Mouse (Mus musculus) midbrain, embryonic 14.5 days (tissue): ENCODE data around the gene Plac1. TPM values are rescaled to one million over a fixed set of nuclear protein-coding genes. Genes with fewer than 3 reads are reported as not detected.

ENCODE experiments used
- ATAC-seq: fragments of 200-750 bp; cut with Nextera tagmentation; 2 replicates; pipeline ENCODE4 v1.8.0; 2017; ENCODE audit warnings: moderate number of reproducible peaks, moderate library complexity; ENCODE audit not compliant: low FRiP score, low TSS enrichment
- DNase-seq: peaks from one replicate; pipeline ENCODE4 v3.0.0-alpha.2; 2015
- H3K27ac ChIP-seq: fragments of 300-500 bp; sonication (generic); replicated peaks from 2 replicates; pipeline ENCODE4 v1.5.1; 2014; ENCODE audit warnings: mild to moderate bottlenecking, low read depth, low read length, moderate library complexity
- H3K27me3 ChIP-seq: fragments of 300-500 bp; sonication (generic); 2 replicates; pipeline ENCODE4 v1.6.1; 2014; ENCODE audit warnings: low read length, control low read depth, mixed read lengths; ENCODE audit not compliant: control insufficient read depth, insufficient read depth
- H3K36me3 ChIP-seq: fragments of 300-500 bp; sonication (generic); 2 replicates; pipeline ENCODE4 v1.6.1; 2014; ENCODE audit warnings: low read length, control low read depth; ENCODE audit not compliant: control insufficient read depth, insufficient read depth
- H3K4me1 ChIP-seq: fragments of 300-500 bp; sonication (generic); 2 replicates; pipeline ENCODE4 v1.6.1; 2014; ENCODE audit warnings: mild to moderate bottlenecking, antibody characterized with exemption, low read length, control low read depth; ENCODE audit not compliant: control insufficient read depth, insufficient read depth
- H3K4me2 ChIP-seq: fragments of 300-500 bp; sonication (generic); 2 replicates; pipeline ENCODE4 v1.6.1; 2014; ENCODE audit warnings: mild to moderate bottlenecking, low read length, moderate library complexity
- H3K4me3 ChIP-seq: fragments of 300-500 bp; sonication (generic); replicated peaks from 2 replicates; pipeline ENCODE4 v1.5.1; 2014; ENCODE audit warnings: low read depth, low read length
- H3K9ac ChIP-seq: fragments of 300-500 bp; sonication (generic); replicated peaks from 2 replicates; pipeline ENCODE4 v1.6.1; 2014; ENCODE audit warnings: mild to moderate bottlenecking, low read length, moderate library complexity
- H3K9me3 ChIP-seq: fragments of 300-500 bp; sonication (generic); 2 replicates; pipeline ENCODE4 v1.6.1; 2016; ENCODE audit warnings: low read length, control low read depth, mixed read lengths; ENCODE audit not compliant: control insufficient read depth
- WGBS: fragments of 180-500 bp; shearing (Covaris S2); extraction: QIAGEN DNeasy Blood & Tissue Kit; methylation state at CpG from one replicate; pipeline ENCODE4 v1.1.7; 2014; 5-methylcytosine and 5-hydroxymethylcytosine counted together
- polyA plus RNA-seq: library from polyadenylated mRNA; unstranded; fragments of >200 nt; fragmentation: Nextera tagmentation; extraction: Ambion mirVana; gene quantifications from 2 replicates; pipeline ENCODE4 v1.2.1, GENCODE M21; 2014

Gene Plac1
- polyA plus RNA-seq, 1 experiment from 2014 or later = 0.57 TPM

DNA sequence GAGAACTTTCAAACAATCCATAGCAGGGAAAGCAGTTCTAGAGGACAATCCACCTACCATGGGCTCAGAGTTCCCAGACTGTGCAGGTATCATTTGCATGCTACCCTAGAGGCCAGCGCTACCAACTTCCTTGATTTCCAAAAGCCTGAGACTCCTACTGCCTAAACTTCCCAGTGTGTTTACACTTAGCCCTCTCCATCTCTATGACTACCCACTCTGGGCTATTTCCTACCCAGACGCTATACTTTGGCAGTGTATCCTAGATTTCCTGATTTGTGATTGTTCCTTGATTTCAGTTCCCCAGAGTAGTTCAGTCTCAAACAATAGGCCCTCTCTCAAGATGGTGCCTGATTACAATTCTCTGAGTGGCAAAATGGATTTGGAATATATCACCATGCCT, 132.8 kb downstream of the Plac1 start:
- DNase-seq (no peak), ATAC-seq (no peak)
- H3K27me3 ChIP-seq = no peaks in the 10 kb centered on the region
- no peak overlapping the region for H3K27ac ChIP-seq
- H3K9me3 ChIP-seq = no peaks in the 10 kb centered on the region
- H3K4me2 ChIP-seq = no peak overlapping the region
- H3K4me3 ChIP-seq = no peak overlapping the region
- no peak overlapping the region for H3K9ac ChIP-seq
- H3K36me3 ChIP-seq = no peaks in the 10 kb centered on the region
- no peaks in the 10 kb centered on the region for H3K4me1 ChIP-seq
- 93% methylated on average over 2 of the region's 2 CpGs for WGBS

DNA sequence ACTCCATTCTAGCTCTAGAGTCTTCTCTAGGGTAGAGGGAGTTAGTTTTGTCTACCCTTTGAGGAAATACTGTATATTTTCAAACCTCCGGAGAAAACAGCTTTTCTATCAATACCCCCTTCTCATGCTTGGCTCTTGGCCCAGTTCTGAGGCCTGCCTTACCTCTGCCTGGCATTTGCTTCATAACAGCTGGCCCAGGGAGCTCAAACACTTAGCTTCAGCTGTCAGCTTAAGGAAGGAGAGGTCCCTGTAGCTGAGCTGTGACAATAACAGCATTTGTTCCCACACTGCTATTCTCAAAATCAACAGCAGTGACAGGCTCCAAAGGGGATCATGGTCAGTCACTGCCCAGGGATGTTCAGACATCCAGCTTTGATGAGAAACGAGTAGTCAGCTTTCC, 138.7 kb downstream of the Plac1 start:
- Histone ChIP-seq H3K4me1 (no peaks in the 10 kb centered on the region), H3K9ac (no peak overlapping the region), H3K4me2 (no peak overlapping the region), H3K36me3 (no peaks in the 10 kb centered on the region), H3K27me3 (no peaks in the 10 kb centered on the region), H3K4me3 (no peak overlapping the region), H3K27ac (no peak overlapping the region), H3K9me3 (no peaks in the 10 kb centered on the region)
- ATAC-seq = no peak
- WGBS = 65% methylated on average over 2 of the region's 2 CpGs
- peak; percentile 6 for DNase-seq

DNA sequence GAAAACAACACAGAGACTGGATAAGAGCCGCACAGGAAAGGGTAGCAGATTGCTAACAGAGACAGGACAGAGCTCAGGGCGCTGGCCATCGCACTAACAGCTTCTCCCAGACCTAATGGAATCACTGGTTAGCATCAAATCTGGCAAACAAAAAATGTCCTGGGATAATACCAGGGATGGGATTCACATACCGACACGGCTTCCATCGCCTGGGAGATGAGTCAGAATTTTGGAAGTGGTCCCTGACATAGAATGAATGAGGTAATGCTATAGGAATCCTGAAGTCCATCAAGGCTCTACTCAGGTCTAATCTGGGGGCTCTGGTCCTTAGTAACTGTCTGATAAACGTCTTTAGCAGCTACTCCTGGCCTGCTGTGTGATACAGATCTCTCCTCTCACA, 140.0 kb downstream of the Plac1 start:
- H3K9ac ChIP-seq = no peak overlapping the region
- no peaks in the 10 kb centered on the region for H3K36me3 ChIP-seq
- no peaks in the 10 kb centered on the region for H3K9me3 ChIP-seq
- WGBS = 63% methylated on average over 7 of the region's 7 CpGs
- H3K4me2 ChIP-seq = no peak overlapping the region
- no peaks in the 10 kb centered on the region for H3K4me1 ChIP-seq
- H3K4me3 ChIP-seq = no peak overlapping the region
- H3K27ac ChIP-seq = no peak overlapping the region
- ATAC-seq (no peak), DNase-seq (no peak)
- H3K27me3 ChIP-seq = no peaks in the 10 kb centered on the region

DNA sequence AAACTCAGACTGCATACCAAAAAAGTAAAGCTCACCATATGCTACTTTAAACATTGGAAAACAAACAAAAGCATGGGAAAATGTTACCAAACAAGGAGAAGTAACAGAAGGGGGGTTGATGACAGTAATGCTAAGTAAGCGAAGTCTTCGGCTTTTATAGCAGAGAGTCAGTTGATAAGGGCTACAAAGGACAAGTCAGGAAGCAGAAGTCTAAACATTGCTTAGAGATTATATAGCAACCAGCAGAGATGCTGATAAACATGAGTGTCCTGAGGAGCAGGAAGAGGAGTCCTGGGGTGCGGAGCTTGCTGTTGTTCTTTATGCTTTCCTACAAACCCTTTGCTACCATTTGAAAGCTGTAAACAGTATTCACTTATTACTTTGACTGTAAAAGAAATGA, 140.6 kb downstream of the Plac1 start:
- Histone ChIP-seq H3K9ac (no peak overlapping the region), H3K27me3 (no peaks in the 10 kb centered on the region), H3K36me3 (no peaks in the 10 kb centered on the region), H3K27ac (no peak overlapping the region), H3K4me3 (no peak overlapping the region), H3K4me1 (no peaks in the 10 kb centered on the region), H3K9me3 (no peaks in the 10 kb centered on the region), H3K4me2 (no peak overlapping the region)
- DNase-seq (no peak), ATAC-seq (no peak)
- WGBS = 86% methylated on average over 3 of the region's 3 CpGs

DNA sequence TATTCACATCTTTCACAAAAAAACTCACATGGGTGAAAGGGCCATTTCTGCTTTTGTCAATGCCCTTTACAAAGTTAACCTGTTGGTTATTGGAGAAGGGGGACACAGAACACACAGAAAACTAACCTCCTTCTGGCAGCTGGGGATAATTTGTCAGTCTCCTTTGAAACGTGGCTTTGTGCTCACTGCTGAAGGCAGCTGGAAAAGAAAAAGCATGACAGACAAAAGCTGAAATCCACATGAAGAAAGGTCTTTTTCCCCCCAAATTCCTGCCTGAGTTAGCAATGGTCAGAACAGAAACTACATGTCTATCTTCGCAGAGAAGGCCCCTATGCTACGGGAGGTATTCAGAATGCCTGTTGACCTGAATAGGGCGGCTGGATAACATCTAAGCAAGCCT, 141.6 kb downstream of the Plac1 start:
- DNase-seq = no peak
- Histone ChIP-seq H3K27ac (0 out of 2 replicates have a peak overlapping the region, but pooled peaks have one; percentile 8), H3K4me2 (no peak overlapping the region), H3K36me3 (no peaks in the 10 kb centered on the region), H3K9ac (no peak overlapping the region), H3K9me3 (no peaks in the 10 kb centered on the region), H3K4me1 (no peaks in the 10 kb centered on the region), H3K27me3 (no peaks in the 10 kb centered on the region), H3K4me3 (no peak overlapping the region)
- no peak for ATAC-seq
- WGBS = 51% methylated on average over 4 of the region's 4 CpGs

DNA sequence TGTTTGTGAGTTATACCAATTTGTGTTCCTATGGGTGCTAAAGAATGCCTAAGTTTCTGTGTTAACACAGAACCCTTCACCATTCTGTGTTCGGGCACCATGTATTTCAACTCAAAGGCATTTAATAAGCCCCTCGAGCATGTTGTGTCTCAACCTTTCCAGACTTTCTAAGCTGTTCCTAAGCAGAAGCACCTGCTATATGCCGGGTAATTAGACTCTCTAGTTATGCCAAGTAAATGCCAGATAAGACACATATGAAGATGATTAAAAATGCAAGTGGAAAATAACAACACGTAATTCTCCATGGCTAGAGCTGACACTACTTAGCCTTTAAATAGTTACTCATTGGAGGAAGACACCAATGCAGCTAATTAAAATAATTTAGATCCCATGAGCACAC, 142.1 kb downstream of the Plac1 start:
- DNase-seq = no peak

DNA sequence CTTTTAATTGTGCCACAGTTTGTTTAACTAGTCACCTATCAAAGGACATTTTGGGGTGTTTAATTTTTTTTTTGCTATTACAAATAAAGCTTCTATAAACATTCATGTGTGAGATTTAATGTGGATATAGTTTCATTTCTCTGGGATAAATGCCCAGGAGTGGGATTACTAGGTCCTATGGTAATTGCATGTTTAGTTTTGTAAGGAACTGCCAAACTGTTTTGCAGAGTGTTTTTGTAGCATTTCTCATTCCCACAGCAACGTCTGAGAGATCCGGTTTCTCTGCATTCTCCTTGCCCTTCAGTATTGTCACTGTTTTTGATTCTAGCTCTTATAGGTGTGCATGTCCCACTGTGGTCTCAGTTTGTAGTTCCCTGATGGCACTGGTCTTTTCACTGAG, 146.5 kb downstream of the Plac1 start:
- WGBS = 74% methylated on average over 2 of the region's 2 CpGs
- no peaks in the 10 kb centered on the region for H3K36me3 ChIP-seq
- no peaks in the 10 kb centered on the region for H3K27me3 ChIP-seq
- no peaks in the 10 kb centered on the region for H3K9me3 ChIP-seq
- no peak overlapping the region for H3K27ac ChIP-seq
- ATAC-seq (no peak), DNase-seq (no peak)
- no peak overlapping the region for H3K4me2 ChIP-seq
- H3K4me3 ChIP-seq = no peak overlapping the region
- H3K4me1 ChIP-seq = no peaks in the 10 kb centered on the region
- H3K9ac ChIP-seq = no peak overlapping the region

More for the DNA sequence above, 142.1 kb downstream of the Plac1 start:
- no peak for ATAC-seq
- Histone ChIP-seq H3K9me3 (no peaks in the 10 kb centered on the region), H3K9ac (no peak overlapping the region), H3K4me1 (no peaks in the 10 kb centered on the region), H3K27ac (no peak overlapping the region), H3K4me3 (no peak overlapping the region), H3K4me2 (no peak overlapping the region), H3K36me3 (no peaks in the 10 kb centered on the region), H3K27me3 (no peaks in the 10 kb centered on the region)
- WGBS = 81% methylated on average over 4 of the region's 4 CpGs

DNA sequence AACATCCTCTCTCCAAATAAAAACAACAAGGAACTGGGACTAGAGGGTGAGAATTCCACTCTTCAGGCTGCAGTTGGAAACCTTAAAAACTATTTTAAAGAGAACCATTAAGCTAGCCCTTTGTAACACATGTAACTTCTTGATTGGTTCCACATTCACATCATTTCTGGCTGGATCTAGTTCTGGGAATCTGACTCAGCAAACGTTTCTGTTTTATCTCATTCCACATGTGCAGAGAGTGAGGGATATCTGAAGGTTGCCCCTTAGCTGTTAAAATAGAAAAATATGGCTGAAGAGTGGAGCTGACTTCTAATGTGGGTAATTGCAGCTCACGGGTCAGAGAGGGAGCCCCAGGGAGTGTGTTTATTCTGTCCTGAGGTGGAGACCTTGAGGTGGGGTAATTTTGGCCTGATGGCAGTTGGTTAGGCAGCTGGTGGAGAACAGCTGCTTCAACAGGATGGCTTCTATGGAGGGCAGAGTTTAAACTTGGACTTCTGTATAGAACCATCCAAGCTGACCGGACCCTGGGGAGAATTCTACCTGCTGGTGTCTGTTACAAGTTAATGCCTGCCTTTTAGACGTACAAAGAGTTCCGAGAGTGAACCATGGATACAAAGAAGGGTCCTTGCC, 151.1 kb downstream of the Plac1 start:
- H3K9me3 ChIP-seq = no peaks in the 10 kb centered on the region
- no peaks in the 10 kb centered on the region for H3K4me1 ChIP-seq
- no peak overlapping the region for H3K4me2 ChIP-seq
- H3K9ac ChIP-seq = no peak overlapping the region
- H3K27ac ChIP-seq = no peak overlapping the region
- ATAC-seq = no peak
- H3K4me3 ChIP-seq = no peak overlapping the region
- no peak for DNase-seq
- WGBS = 78% methylated on average over 5 of the region's 5 CpGs
- no peaks in the 10 kb centered on the region for H3K36me3 ChIP-seq
- no peaks in the 10 kb centered on the region for H3K27me3 ChIP-seq

DNA sequence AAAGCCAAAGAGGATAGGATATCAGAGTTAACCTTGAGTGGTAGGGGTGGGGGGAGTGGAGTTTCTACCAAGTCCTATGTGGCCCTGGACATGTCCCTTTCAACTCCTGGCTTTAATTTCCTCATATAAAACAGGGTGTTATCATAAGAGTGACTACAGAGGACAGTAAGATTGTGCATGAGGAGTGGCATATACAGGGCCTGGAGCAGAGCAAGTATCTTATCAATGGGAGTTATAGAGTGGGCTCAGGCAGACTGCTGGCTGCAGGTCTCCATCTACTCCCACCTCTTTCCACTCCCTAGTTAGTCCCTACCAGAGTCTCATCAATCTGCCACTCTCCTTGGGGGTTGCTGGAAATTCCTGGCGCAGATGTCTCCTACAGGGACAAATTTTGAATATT, 152.7 kb downstream of the Plac1 start:
- no peak overlapping the region for H3K4me3 ChIP-seq
- no peak for ATAC-seq
- no peak overlapping the region for H3K9ac ChIP-seq
- no peak overlapping the region for H3K4me2 ChIP-seq
- DNase-seq = no peak
- no peaks in the 10 kb centered on the region for H3K9me3 ChIP-seq
- no peak overlapping the region for H3K27ac ChIP-seq
- H3K4me1 ChIP-seq = no peaks in the 10 kb centered on the region
- no peaks in the 10 kb centered on the region for H3K27me3 ChIP-seq
- no peaks in the 10 kb centered on the region for H3K36me3 ChIP-seq
- 86% methylated on average over 1 of the region's 1 CpGs for WGBS
